Mouse (Mus musculus): Measurements from ENCODE around the gene Smyd1.
A peak's percentile ranks its signal among the peaks of the same experiment; 100 is the strongest.
"Not testable (repeated sequence)": the region's sequence is repeated elsewhere in the genome, so short reads cannot be mapped to it uniquely, and the experiment has no call there.

Smyd1 gene

GRCm38 (mm10) chr6:71324816-71325215 lies 2.8 kb upstream of the Smyd1 start:
- no peak for DNase-seq (ENCODE audit: low spot score in 2 of 2)

GRCm38 (mm10) chr6:71322491-71322921 lies 473 bp upstream of the Smyd1 start, which contains the start of gene Cd8b1:
Gene Cd8b1 (plus strand): TSS chr6:71322788.
- peak in 1 of 2 experiments; percentile 21 for DNase-seq (ENCODE audit: low spot score in 2 of 2)

GRCm38 (mm10) chr6:71307486-71307885 lies 14.5 kb downstream of the Smyd1 start:
- no peak for DNase-seq (ENCODE audit: low spot score in 2 of 2)

GRCm38 (mm10) chr6:71302097-71302731 lies 19.8 kb downstream of the Smyd1 start:
- DNase-seq (ENCODE audit: low spot score in 2 of 2): no peak

GRCm38 (mm10) chr6:71298751-71299150 lies 23.3 kb downstream of the Smyd1 start:
- DNase-seq (ENCODE audit: low spot score in 2 of 2): peak in 1 of 2 experiments; percentile 24

- DNase-seq (ENCODE audit: low spot score in 2 of 2): no peak
These were observed 24.0 kb downstream of the Smyd1 start for GRCm38 (mm10) chr6:71298051-71298450.

- DNase-seq (ENCODE audit: low spot score in 2 of 2): no peak
These were observed 26.7 kb downstream of the Smyd1 start for GRCm38 (mm10) chr6:71295303-71295702.

- no peak for DNase-seq (ENCODE audit: low spot score in 2 of 2)
These were observed 28.5 kb downstream of the Smyd1 start for GRCm38 (mm10) chr6:71293509-71293908.

- DNase-seq (ENCODE audit: low spot score in 2 of 2): no peak
These were observed 42.6 kb downstream of the Smyd1 start for GRCm38 (mm10) chr6:71279418-71279817.

- DNase-seq (ENCODE audit: low spot score in 2 of 2): no peak
These were observed 47.4 kb downstream of the Smyd1 start for GRCm38 (mm10) chr6:71274621-71275020.

- peak in 1 of 2 experiments; percentile 13 for DNase-seq (ENCODE audit: low spot score in 2 of 2)
These were observed 48.3 kb downstream of the Smyd1 start for GRCm38 (mm10) chr6:71273715-71274114.

GRCm38 (mm10) chr6:71272316-71272741 lies 49.7 kb downstream of the Smyd1 start:
- DNase-seq (ENCODE audit: low spot score in 2 of 2): no peak

- DNase-seq (ENCODE audit: low spot score in 2 of 2): peak; percentile 97 to 98
These were observed 50.4 kb downstream of the Smyd1 start, which contains the start of gene Krcc1 for GRCm38 (mm10) chr6:71271389-71272315. Gene Krcc1 (plus strand): TSS chr6:71271677.

- DNase-seq (ENCODE audit: low spot score in 2 of 2): no peak
These were observed 51.0 kb downstream of the Smyd1 start for GRCm38 (mm10) chr6:71271057-71271388.

- DNase-seq (ENCODE audit: low spot score in 2 of 2): no peak
These were observed 51.6 kb downstream of the Smyd1 start for GRCm38 (mm10) chr6:71270301-71271056.

- DNase-seq (ENCODE audit: low spot score in 2 of 2): not testable (repeated sequence)
These were observed 52.4 kb downstream of the Smyd1 start for GRCm38 (mm10) chr6:71269686-71270050.

- DNase-seq (ENCODE audit: low spot score in 2 of 2): no peak
These were observed 52.9 kb downstream of the Smyd1 start for GRCm38 (mm10) chr6:71268929-71269685.

GRCm38 (mm10) chr6:71267603-71268002 lies 54.4 kb downstream of the Smyd1 start:
- DNase-seq (ENCODE audit: low spot score in 2 of 2): not testable (repeated sequence)

GRCm38 (mm10) chr6:71262142-71262833 lies 59.7 kb downstream of the Smyd1 start:
- no peak for DNase-seq (ENCODE audit: low spot score in 2 of 2)

- no peak for DNase-seq (ENCODE audit: low spot score in 2 of 2)
These were observed 61.0 kb downstream of the Smyd1 start for GRCm38 (mm10) chr6:71261060-71261459.

All from natural killer cell, adult 2 months (primary cell).